Mouse (Mus musculus): ENCODE results near the gene Trpm6. TPM values are rescaled to one million over a fixed set of nuclear protein-coding genes. Genes with fewer than 3 reads are reported as not detected.

Trpm6 gene
- polyA plus RNA-seq, 2 experiments from 2014 or later: 0.40 to 0.76 TPM

- ATAC-seq: no peak
Measured at GRCm38 (mm10) chr19:18772888-18773488, 23.2 kb downstream of the Trpm6 start.

- no peak for ATAC-seq
Measured at GRCm38 (mm10) chr19:18774085-18774484, 24.3 kb downstream of the Trpm6 start.

- no peak for ATAC-seq
Measured at GRCm38 (mm10) chr19:18799646-18800045, 49.9 kb downstream of the Trpm6 start.

GRCm38 (mm10) chr19:18811264-18811663, 61.5 kb downstream of the Trpm6 start:
- ATAC-seq: no peak

- ATAC-seq: no peak
Measured at GRCm38 (mm10) chr19:18815170-18815569, 65.4 kb downstream of the Trpm6 start.

- ATAC-seq: no peak
Measured at GRCm38 (mm10) chr19:18817425-18817824, 67.6 kb downstream of the Trpm6 start.

- ATAC-seq: no peak
Measured at GRCm38 (mm10) chr19:18828601-18829000, 78.8 kb downstream of the Trpm6 start.

GRCm38 (mm10) chr19:18831196-18831595, 81.4 kb downstream of the Trpm6 start:
- no peak for ATAC-seq

- peak; percentile 75 for ATAC-seq
Measured at GRCm38 (mm10) chr19:18834971-18835370, 85.2 kb downstream of the Trpm6 start.

GRCm38 (mm10) chr19:18841789-18842562, 92.2 kb downstream of the Trpm6 start:
- no peak for ATAC-seq

GRCm38 (mm10) chr19:18842626-18843025, 92.8 kb downstream of the Trpm6 start:
- no peak for ATAC-seq

GRCm38 (mm10) chr19:18846336-18846735, 96.6 kb downstream of the Trpm6 start:
- no peak for ATAC-seq

- ATAC-seq: no peak
Measured at GRCm38 (mm10) chr19:18868311-18868710, 118.5 kb downstream of the Trpm6 start.

- ATAC-seq: no peak
Measured at GRCm38 (mm10) chr19:18872792-18873569, 123.2 kb downstream of the Trpm6 start.

- no peak for ATAC-seq
Measured at GRCm38 (mm10) chr19:18873709-18874644, 124.2 kb downstream of the Trpm6 start.

- ATAC-seq: no peak
Measured at GRCm38 (mm10) chr19:18879264-18879663, 129.5 kb downstream of the Trpm6 start.

GRCm38 (mm10) chr19:18881162-18881561, 131.4 kb downstream of the Trpm6 start:
- no peak for ATAC-seq

GRCm38 (mm10) chr19:18887646-18888407, 138.0 kb downstream of the Trpm6 start:
- ATAC-seq: no peak

GRCm38 (mm10) chr19:18888491-18889116, 138.8 kb downstream of the Trpm6 start:
- no peak for ATAC-seq

- ATAC-seq: no peak
Measured at GRCm38 (mm10) chr19:18889117-18889627, 139.4 kb downstream of the Trpm6 start.

GRCm38 (mm10) chr19:18889632-18890031, 139.8 kb downstream of the Trpm6 start:
- no peak for ATAC-seq

All from activated CD4-positive, CD25-positive, alpha-beta regulatory T cell, adult 4 months (primary cell).